Mouse (Mus musculus) cerebellum, adult 18-20 months (tissue): ENCODE measurements at regions not wholly inside any gene's neighbourhood (a gene's known extent, or its start where the extent isn't known, plus 50 kb on each side); places are given as distances from the start of the nearest gene placed in this dataset.
"Not testable (repeated sequence)": the region's sequence is repeated elsewhere in the genome, so short reads cannot be mapped to it uniquely, and the experiment has no call there.

Source experiments
- DNase-seq, 2 experiments: peaks; one replicate each; pipeline ENCODE4 v3.0.0; 2021

DNA sequence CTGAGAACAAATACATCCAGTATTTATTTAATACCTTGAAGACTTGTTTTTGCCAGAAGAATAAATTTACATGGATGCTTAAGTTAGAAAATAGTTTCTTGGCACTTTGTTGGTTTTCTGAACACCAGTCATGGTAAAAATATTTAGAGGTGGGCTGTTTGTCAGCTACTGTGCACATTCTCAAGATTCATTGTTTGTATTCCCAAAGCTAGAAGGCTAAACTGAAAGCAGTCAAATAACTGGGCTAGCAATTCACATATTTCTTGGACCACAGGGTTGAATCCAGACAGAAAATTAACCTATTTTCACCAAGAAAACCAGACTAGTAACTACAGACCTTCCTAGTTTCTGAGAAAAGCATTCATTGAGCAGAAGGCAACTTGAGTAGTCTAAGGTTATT, 488.1 kb upstream of the Klf6 start:
- no peak for DNase-seq

DNA sequence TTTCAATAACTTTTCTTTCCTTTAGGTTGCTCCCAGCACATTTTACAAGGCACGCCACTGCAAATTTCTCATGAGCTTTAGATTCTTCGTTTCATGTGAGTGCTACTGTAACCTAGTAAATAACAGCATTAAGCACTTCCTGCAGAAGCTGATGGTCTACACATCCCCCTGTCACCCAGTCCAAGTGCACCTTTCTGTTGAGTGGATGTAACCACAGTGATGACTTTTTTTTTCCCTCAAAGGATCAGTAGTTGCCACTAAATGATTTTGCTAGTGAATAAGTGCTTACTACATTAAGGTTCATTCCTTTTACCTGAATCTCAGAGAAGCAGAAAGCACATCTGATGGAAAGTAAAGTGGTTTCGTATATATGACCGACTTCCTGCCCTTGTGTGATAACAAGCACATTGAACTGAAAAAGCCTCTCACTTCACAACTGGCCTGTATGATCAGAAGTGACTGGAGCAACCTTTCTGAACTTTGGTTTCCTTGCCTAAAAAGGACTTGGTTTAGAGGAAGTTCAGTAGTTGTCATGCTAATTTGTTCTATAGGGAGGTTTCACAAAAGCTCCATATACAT, 453.0 kb upstream of the Klf6 start:
- DNase-seq: no peak

DNA sequence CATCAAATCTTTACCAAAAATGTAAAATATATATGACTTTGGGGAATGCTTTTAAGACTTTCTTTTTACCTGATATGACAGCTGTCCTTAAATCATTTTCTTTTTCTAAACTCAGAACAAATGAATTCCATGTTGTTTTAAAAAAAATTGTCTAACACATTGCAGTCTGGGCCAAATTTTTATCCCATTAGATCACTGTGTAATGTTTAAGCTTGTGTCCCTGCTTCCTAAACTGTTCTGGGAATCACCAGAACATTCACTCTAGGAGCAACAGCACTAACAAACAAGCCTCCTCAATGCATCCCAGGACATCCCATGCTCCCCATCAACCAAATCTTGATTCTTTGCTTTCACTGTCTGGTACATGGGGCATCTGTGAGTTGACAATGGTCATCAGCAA, 449.2 kb upstream of the Klf6 start:
- DNase-seq: no peak

DNA sequence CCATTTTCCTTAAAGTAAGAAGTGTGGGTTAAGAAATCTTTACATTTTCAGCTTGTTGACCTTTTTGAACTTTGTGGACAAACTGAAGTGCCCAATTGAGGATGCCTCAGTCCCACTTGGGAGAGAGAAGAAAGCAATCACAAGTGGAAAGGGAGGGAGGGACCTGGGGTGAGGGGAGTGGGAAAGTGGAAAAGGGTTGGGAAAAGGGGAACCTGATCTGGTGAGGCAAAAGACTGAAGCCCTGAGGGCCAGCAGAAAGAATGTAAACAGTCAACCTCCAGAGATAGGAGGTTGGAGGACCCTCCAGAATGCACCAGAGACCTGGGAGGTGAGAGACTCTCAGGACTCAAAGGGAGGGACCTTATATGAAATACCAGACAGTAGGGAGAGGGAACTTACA, 448.3 kb upstream of the Klf6 start:
- not testable (repeated sequence) for DNase-seq

DNA sequence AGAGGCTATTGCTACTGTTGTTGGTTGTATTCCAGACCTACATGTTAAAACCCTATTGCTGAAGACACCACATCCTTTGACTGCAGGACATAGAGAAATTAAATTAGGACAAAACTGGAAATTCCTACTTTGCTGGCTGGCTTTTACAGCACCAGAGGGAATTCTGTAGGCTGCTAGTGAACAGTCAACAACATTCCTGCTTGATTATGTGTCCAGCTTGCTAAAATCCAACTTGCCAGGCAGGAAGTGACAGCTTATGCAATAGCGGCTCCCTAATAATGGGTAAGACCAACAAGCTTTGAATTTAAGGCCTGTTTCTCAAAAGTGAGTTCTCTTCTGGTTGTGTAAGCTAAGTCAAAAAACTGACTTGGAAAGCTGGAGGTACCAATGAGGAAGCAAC, 437.2 kb upstream of the Klf6 start:
- DNase-seq: no peak

DNA sequence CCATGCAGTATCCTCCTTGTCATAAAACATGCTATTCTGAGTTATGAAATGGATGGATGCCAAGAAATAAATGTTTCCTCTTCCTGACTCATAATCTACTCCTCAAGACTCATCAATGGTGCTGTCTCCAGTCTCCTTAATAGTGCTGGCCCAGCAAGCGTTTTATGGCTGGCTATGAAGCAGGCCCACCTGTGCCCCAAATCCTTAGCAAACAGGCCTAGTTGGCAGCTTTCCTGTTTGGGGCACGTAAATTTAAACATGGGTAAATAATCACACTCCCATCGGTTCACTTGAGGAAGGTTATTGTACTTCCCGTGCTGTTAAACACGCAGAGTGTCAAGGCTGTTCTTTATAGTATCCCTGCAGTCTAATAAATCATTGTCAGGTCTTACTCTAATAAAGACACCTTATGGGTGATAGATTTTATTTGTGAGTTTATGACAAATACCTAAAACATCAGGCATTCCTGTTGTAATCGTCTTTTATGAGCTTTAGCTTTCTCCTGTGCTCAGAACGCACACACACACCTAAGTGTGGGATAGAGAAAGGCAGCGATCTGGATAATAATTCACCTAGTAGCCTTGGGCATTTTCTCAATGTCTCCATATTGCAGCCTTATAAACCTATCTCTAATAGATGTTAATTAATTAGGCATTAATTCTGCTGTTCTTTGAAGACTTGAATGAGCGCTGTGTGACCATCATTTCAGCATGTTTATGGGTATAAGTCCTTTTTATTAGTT, 435.6 kb upstream of the Klf6 start:
- DNase-seq: no peak

DNA sequence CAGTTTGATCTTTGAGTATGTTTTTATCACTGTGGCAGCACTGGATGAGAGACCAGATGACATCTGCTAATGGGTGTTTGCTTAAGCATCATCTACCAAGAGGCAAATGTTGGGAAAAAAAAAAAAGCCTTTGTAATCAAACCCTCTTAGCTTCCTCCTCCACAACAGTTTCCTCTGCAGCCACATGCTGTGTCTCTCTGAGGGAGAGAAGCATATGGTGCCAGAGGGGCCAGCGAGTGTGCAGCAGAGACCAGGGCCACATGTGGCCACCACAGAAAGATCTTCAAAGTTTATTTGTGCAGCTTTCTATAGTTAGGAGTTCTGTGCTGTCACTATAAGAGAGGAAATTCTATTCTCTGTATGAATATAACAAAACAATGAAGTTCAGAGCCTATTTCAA, 427.6 kb upstream of the Klf6 start:
- DNase-seq: no peak

DNA sequence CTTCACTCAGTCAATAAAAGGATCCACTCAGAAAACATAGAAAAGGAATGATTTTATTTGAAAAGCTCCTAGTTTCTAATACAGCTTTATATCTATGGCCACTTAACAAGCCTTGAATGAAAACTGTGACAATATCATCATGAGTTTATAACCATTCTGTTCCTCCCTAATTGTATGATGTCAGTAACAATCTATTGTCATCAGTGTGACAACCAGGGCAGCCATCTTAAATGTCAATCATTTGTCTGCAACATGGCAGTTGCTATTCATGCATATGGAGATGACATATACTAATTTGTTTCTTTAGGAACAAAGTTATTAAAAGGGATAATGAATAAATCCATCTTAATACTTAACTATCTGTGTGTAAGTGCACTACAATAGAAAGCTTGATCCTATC, 426.2 kb upstream of the Klf6 start:
- DNase-seq: no peak

DNA sequence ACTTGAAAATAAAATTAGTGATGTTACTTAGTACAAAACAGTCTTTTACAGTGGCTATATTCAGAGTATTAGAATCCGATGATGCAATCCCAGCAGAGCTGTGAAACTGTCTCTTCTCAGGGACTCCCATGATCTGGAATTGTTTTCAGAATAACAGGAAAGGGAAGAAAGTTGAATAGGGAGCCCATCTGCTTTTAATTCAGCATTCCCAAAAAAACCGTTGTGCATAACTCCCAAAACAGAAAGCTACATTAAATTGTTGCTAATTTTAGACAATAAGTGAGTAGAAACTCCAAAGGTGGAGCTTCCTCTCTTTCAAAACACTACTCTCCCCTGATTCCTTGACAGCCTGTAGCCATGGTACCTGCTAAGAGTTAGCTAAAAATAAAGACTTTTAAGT, 425.1 kb upstream of the Klf6 start:
- no peak for DNase-seq

DNA sequence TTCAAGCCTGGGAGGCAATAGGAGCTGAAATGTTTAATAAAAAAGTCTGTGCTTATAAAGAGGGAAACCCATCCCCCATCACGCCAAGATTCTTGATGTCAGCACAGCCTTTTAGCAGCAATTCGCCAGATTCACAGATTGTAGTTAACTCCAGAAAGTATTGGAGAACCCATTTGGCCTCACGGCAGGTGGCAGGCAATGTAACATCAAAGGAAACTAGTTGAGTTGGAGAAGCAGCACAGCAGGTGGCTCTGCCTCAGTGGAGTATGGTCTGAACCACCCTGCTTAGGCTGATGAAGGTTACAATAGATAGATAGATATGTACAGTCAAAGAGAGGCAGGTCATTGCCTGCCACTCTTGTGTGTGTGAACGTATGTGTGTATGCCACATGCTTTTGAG, 420.8 kb upstream of the Klf6 start:
- DNase-seq: no peak

DNA sequence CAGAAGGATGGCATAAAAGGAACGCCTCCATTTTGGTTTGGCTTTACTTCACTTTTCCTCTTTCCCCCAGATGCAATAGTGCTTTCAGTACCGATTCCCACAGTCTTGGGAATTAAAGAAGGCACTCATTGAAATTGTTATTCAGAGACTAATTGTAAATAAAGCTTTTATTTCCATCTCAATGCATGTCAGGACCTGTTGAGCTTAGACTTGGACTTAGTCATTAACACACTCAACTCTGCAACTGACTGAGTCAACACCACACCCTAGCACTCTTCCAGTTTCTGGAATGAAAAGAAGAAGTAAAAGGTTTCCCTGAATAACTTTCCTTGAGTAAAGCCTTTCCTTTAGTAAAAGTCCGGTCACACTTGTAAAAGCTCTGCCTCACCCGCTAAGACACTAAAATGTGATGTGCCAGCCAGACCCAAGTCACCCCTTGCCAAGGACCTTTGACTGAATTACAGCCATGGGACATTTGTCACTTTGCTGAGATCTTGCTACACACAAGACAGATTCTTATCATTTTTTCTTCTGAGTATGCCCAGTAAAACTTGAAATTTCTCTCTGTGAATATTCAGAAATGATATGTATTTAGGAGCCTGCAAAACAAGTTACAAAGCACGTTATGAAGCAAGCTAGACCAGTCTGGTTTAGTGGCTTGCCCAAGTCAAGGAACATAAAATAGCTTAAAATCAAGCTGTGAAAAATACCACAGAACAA, 416.4 kb upstream of the Klf6 start:
- no peak for DNase-seq

DNA sequence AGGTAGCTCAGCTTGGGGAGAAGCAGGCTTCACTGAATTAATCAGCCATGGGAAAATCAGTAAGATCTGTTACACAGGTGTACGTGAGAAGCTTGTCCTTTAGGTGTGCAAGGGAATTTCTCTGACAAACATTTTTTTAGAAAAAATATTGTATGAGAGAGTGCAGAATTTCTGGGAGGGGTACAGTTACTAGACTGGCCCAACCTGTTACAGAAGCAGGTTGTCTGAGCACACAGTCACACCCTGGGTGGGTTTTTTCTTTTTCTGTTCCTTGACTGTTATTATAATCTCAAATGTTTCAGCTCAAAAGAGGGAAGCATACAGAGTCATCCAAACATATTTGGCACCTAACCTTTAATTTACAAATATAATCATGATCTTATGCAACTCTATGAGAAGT, 412.7 kb upstream of the Klf6 start:
- no peak for DNase-seq

DNA sequence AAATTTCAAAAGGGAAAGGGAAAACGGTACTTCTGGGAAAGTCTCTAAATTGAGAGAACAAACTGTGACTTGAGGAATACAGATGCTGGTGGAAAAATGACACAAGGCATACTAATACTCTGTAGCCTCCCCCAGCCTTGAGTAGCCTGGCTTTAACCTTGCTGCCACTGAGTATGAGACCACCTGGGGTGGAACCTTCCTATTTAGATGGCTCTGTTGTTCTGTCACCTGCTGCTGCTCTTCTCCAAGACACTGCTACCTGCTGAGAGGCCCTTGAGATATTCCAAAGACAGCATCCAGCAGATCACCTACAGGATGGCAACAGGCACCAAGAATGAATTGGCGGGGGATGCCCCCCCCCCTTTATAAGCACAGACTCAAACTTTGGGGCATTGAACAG, 380.5 kb upstream of the Klf6 start:
- DNase-seq: no peak

DNA sequence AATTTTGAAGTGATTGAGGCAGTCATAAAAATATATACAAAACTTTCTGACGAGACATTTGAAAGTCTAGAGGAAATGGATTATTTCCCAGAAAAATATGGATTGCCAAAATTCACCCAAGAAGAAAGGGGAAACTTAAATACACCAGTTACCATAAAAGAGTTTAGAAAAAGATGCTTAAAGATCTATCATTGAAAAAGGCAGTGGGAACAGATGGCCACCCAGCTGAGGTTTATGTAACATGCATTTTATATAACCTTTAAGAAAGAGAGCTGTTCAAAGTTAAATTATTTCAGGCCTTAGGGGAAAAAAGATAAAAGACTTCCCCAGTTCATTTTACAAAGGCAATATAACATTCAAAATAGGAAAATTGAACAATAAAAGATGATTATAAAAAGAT, 369.0 kb upstream of the Klf6 start:
- DNase-seq: no peak

DNA sequence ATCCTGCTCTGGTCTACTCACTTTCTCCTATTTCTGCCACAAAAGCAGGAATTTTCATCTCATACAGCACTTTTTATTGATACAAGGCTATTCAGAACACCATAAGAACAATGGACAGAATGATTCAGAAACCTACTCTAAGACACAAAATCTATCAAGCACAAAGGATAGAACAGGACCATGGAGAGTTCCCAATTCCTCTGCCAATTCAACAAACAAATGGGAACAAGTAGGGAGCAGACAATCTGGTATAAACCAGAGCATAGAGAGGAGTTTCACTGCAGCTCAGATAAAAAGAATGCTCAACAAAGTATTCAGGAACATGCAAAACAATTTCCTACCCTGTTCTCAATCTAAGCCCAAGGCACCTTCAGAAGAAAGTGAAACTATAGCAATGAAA, 363.7 kb upstream of the Klf6 start:
- DNase-seq: no peak

DNA sequence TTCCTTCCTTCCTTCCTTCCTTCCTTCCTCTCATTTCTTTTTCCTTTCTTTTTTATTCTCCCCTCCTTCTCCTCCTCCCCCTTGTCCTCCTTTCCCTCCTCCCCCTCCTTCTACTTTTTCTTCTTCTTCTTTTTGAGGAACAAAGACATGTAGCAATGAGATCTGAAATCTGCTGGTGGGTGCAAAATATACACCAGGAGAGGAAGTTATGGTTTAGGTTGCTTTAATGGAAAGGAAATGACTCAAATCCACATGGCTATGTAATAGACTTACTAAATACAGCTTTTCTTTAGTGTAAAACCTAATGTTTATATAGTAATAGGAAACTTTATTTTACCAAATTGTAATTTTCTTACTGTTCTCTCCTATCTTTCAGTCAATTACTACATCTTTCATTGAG, 349.5 kb upstream of the Klf6 start:
- DNase-seq: no peak

DNA sequence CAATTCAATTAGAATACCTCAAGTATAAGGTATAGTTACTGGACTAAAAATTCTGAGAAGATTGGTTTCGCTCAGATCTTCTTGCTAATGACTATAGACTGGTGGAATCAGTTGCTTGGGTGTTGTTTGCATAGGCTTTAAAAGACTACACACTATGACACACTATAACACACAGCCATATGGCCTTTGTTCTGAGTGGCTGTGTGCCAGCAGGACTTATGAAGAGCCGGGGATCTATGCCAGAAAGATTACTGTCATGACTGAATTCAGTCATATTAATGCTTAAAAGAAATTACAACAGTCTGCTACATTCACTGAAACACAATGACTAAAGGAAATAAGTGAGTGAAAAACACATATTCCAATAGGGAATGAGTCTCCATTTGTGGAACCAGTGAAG, 345.7 kb upstream of the Klf6 start:
- DNase-seq: no peak

DNA sequence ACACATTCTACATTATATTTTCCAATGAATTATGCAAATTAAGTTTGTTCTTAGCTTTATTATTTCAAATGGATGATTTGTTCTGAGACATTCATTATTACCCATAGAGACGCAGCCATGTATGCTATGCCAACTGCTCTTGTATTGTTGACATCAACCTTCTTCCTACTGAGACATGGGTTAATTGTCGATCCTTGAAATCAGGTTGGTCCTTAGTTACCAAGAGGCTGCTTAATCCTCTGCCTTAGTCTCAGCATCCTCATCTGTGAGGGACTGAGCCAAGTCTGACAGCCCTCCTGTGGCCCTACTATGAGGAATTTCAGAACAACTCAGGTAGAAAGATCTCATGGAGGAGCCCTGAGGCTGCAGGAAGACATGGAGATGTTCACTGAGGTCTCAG, 345.2 kb upstream of the Klf6 start:
- no peak for DNase-seq

DNA sequence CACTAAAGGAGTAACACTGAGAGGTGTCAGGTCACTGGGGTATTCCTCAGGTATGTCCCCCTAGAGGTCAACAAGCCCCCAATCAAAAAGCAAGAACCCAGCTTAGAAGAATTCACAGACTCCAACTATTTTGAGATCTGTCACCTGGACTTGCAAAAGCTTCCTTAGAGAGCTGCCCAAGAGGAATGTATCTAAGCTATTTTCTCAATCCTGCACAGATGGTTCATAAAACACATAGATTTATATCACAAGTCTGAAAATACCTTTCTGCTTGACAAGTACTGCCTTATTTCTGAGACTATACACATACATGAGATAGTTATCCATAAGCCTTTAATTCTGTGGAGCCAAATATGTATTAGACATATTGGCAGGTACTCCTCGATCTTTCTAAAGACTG, 342.1 kb upstream of the Klf6 start:
- DNase-seq: no peak

DNA sequence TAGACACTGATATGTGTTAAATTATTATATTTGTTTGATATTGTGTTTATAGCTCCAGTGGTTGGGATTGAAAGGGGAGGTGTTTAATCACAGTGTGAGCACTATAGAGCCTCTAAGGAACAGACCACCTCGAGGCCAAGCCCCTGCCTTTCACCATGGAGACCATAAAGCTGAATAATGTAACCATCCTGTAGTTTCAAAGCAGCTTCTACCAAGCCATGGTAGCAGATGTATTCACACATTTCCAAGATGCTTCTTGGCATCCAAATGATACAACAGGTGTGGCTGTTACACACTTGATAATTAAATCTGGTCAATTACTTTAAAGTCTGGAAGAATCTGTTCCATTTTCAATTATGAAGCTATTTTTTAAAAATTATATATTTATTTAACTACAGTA, 341.7 kb upstream of the Klf6 start:
- DNase-seq: no peak

DNA sequence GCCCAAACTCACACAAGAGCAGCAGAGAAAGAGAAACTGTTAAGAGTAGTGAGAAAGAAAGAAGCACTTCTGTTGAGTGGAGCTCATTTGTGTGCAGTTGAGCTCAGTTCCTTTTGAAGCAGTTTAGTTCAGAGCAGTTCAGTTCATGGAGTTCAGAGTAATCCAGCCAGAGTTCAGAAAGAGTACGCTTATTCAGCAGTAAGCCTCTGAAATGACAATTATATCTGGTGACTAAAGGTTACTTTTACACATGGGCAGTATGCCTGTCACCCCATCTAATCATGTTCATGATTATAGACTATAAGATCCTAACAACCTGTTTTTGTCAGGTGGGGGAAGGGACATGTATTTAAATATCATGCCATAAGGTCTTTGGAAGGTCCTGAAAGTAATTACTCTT, 333.9 kb upstream of the Klf6 start:
- DNase-seq: no peak

DNA sequence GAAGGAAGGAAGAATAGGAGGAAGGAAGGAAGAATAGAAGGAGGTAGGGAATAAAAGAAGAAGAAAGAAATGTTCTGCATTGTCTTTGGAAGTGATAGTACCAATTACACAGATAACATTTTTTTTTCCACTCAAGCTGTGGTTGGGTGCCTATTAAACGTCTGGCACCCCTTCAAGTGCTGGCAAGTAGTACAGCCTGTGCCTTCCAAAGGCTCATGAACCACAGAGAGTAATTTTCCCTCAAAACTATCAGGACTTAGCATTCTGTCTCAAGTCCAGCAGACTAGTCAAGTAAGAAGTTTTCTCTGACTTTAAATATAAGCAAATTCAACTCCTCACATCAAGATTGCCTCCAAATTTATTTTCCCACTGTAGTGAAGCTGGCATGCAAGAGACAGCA, 321.0 kb upstream of the Klf6 start:
- no peak for DNase-seq

DNA sequence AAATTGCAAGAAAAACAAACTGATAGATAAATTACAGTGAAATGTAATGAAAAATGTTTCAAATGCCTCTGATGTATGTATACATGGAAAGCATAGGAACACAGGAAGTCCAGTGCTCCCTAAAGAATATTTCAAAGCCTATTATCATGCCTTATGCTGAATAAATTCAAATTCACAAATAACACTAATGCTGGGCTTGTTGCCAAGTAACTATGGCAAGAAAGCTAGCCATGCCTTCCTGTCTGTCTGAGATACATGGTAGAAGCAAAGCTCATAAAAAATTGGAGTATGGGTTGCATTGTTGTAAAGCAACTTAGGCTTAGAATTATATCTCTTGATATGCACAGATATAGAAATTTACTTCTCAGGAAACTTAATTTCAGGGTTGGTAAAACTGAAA, 315.8 kb upstream of the Klf6 start:
- DNase-seq: no peak

DNA sequence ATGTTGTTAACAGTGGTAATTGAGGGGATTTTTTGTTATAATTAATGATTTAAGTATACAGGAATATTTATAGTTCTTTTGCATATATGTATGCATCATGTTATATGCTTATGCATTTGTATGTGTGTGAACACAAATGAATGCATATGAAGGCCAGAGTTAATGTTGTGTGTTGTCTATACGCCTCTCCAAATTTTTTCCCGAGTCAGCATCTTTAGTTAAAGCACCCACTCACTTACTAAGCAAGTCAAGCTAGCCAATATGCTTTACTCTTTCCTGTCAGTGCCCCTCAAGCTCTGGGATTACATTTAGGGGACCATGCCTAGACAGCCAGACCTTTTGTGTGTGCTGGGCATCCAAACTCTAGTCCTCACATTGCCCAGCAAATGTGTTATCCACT, 315.3 kb upstream of the Klf6 start:
- DNase-seq: no peak

DNA sequence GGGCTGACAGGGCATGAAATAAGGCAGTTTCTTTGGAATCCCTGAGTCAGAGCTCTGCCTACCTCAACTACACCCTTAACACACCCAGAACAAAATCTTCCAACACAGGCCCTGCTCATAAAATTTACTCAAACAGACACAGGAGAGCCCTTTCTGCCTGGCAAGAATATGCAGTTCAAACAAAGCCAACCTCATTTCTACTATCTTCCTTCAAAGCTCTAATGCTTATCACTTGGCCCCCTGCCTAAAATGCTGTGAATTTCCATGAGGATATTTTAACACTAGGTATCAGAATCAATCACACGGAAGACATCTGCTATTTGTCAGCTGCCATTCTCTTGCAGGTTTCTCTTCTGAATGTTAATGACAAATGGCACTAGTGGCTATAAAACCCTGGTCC, 314.3 kb upstream of the Klf6 start:
- DNase-seq: no peak
